Mouse (Mus musculus) CH12.LX (cell line): ENCODE measurements at regions not wholly inside any gene's neighbourhood (a gene's known extent, or its start where the extent isn't known, plus 50 kb on each side); places are given as distances from the start of the nearest gene placed in this dataset.

Experiments
- DNase-seq: peaks from one replicate; pipeline ENCODE4 v3.0.0-alpha.2; 2013; ENCODE audit errors: extremely low read depth
- H3K27ac ChIP-seq: 2 replicates; pipeline ENCODE4 v1.5.1; 2012; ENCODE audit warnings: low read depth, mild to moderate bottlenecking, control low read depth, moderate library complexity; ENCODE audit not compliant: insufficient read depth
- H3K27me3 ChIP-seq: replicated peaks from 2 replicates; pipeline ENCODE3; 2012; ENCODE audit warnings: inconsistent platforms
- H3K36me3 ChIP-seq, 2 experiments: replicated peaks in 1 of 2; 2 replicates each; pipeline versions ENCODE3 to v1.6.1; 2012; ENCODE audit warnings: inconsistent platforms in 1 of 2, low read length in 1 of 2, mild to moderate bottlenecking in 1 of 2, mixed read lengths in 1 of 2, moderate library complexity in 1 of 2; ENCODE audit not compliant: control insufficient read depth in 1 of 2, insufficient read depth in 1 of 2
- H3K4me1 ChIP-seq, 2 experiments: 2 replicates each; pipeline ENCODE4 v1.6.1; 2012; ENCODE audit warnings: inconsistent platforms in 1 of 2, moderate library complexity in 1 of 2; ENCODE audit not compliant: insufficient read depth in 2 of 2, control insufficient read depth in 1 of 2
- H3K4me2 ChIP-seq: 2 replicates; pipeline ENCODE4 v1.6.1; 2012; ENCODE audit warnings: low read depth, mild to moderate bottlenecking, control low read depth; ENCODE audit not compliant: poor library complexity, insufficient read depth, severe bottlenecking
- H3K4me3 ChIP-seq, 3 experiments: fragments of 150-350 bp in 1 of 3; sonication (generic) in 1 of 3; replicated peaks in 1 of 3; 2 replicates each; pipeline versions ENCODE3 to v1.5.1; 2011 to 2012; ENCODE audit warnings: low read depth in 2 of 3, low read length in 2 of 3, mild to moderate bottlenecking in 2 of 3, moderate library complexity in 2 of 3, control low read depth in 1 of 3, improper control_type of control experiment in 1 of 3, inconsistent platforms in 1 of 3, mixed read lengths in 1 of 3; ENCODE audit not compliant: poor library complexity in 1 of 3
- H3K79me2 ChIP-seq: replicated peaks from 2 replicates; pipeline ENCODE4 v1.6.1; 2012; ENCODE audit warnings: mild to moderate bottlenecking, moderate library complexity; ENCODE audit not compliant: control insufficient read depth, poor library complexity, insufficient read depth, severe bottlenecking; ENCODE audit errors: extremely low read depth
- H3K9ac ChIP-seq: 2 replicates; pipeline ENCODE4 v1.6.1; 2012; ENCODE audit warnings: low read depth, mild to moderate bottlenecking, control low read depth, moderate library complexity; ENCODE audit not compliant: insufficient read depth
- H3K9me3 ChIP-seq: replicated peaks from 2 replicates; pipeline ENCODE3; 2012; ENCODE audit warnings: low read length, inconsistent platforms, mixed read lengths
- BHLHE40 ChIP-seq: IDR thresholded peaks from 2 replicates; pipeline ENCODE4 v1.6.1; 2011; ENCODE audit warnings: mild to moderate bottlenecking, low read depth, low read length, improper control_type of control experiment
- CTCF ChIP-seq, 2 experiments: IDR thresholded peaks in 1 of 2; conservative IDR thresholded peaks in 1 of 2; 2 replicates each; pipeline ENCODE4 v1.5.1; 2011 to 2012; ENCODE audit warnings: low read depth in 2 of 2, low read length in 2 of 2, improper control_type of control experiment in 1 of 2, inconsistent platforms in 1 of 2, mild to moderate bottlenecking in 1 of 2, moderate library complexity in 1 of 2
- E2F4 ChIP-seq: IDR thresholded peaks from 2 replicates; pipeline ENCODE4 v1.6.1; 2011; ENCODE audit warnings: low read depth, low read length, improper control_type of control experiment; ENCODE audit not compliant: insufficient replicate concordance
- HCFC1 ChIP-seq: IDR thresholded peaks from 2 replicates; pipeline ENCODE4 v1.6.1; 2012; ENCODE audit warnings: low read depth, mild to moderate bottlenecking, inconsistent platforms, low read length, improper control_type of control experiment
- IRF4 ChIP-seq: IDR thresholded peaks from 2 replicates; pipeline ENCODE4 v1.6.1; 2014; ENCODE audit warnings: low read depth, mild to moderate bottlenecking, inconsistent platforms, low read length, improper control_type of control experiment
- KAT2A ChIP-seq: IDR thresholded peaks from 2 replicates; pipeline ENCODE4 v1.6.1; 2012; ENCODE audit warnings: low read length, improper control_type of control experiment, inconsistent platforms; ENCODE audit not compliant: insufficient replicate concordance
- MXI1 ChIP-seq: IDR thresholded peaks from 2 replicates; pipeline ENCODE4 v1.6.1; 2011; ENCODE audit warnings: mild to moderate bottlenecking, low read depth, low read length, improper control_type of control experiment
- MYC ChIP-seq: IDR thresholded peaks from 2 replicates; pipeline ENCODE4 v1.6.1; 2011; ENCODE audit warnings: low read depth, mild to moderate bottlenecking, improper control_type of control experiment, low read length
- NRF1 ChIP-seq: IDR thresholded peaks from 2 replicates; pipeline ENCODE4 v1.6.1; 2014; ENCODE audit warnings: low read depth, mild to moderate bottlenecking, inconsistent platforms, low read length, improper control_type of control experiment, moderate library complexity
- POLR2AphosphoS2 ChIP-seq: IDR thresholded peaks from 2 replicates; pipeline ENCODE4 v1.6.1; 2011; ENCODE audit warnings: low read depth, low read length, improper control_type of control experiment
- RAD21 ChIP-seq: IDR thresholded peaks from 2 replicates; pipeline ENCODE4 v1.6.1; 2011; ENCODE audit warnings: low read depth, mild to moderate bottlenecking, low read length, improper control_type of control experiment, moderate library complexity
- RCOR1 ChIP-seq: conservative IDR thresholded peaks from 2 replicates; pipeline ENCODE4 v1.6.1; 2012; ENCODE audit warnings: low read depth, mild to moderate bottlenecking, inconsistent platforms, low read length, improper control_type of control experiment
- USF1 ChIP-seq: IDR thresholded peaks from 2 replicates; pipeline ENCODE4 v1.6.1; 2014; ENCODE audit warnings: low read depth, mild to moderate bottlenecking, inconsistent platforms, low read length, improper control_type of control experiment
- USF2 ChIP-seq: conservative IDR thresholded peaks from 2 replicates; pipeline ENCODE4 v1.6.1; 2011; ENCODE audit warnings: low read depth, low read length, improper control_type of control experiment
- ZC3H11A ChIP-seq: IDR thresholded peaks from 2 replicates; pipeline ENCODE4 v1.6.1; 2012; ENCODE audit warnings: low read depth, mild to moderate bottlenecking, inconsistent platforms, low read length, improper control_type of control experiment
- ZKSCAN1 ChIP-seq: IDR thresholded peaks from 2 replicates; pipeline ENCODE4 v1.6.1; 2012; ENCODE audit warnings: low read depth, inconsistent platforms, low read length, improper control_type of control experiment, borderline replicate concordance
- dilution Hi-C: fragments of 300-500 bp; cut with MboI; formaldehyde crosslinking; loops from 2 replicates; pipeline ENCODE4 v1.14.3; 2020; ENCODE audit warnings: low sequenced_read_pairs; ENCODE audit not compliant: extremely low pct_unique_long_range_greater_than_20kb, extremely low pct_ligation_motif_present
- in situ Hi-C: fragments of 300-500 bp; cut with MboI; formaldehyde crosslinking; loops from 3 replicates; pipeline ENCODE4 v1.14.3; 2019; ENCODE audit warnings: low sequenced_read_pairs, low pct_ligation_motif_present, low pct_unique_long_range_greater_than_20kb, mixed read lengths

GRCm38 (mm10) chr3:118062569-118062968, 193.8 kb upstream of the Snx7 start:
- Histone ChIP-seq H3K9me3 (peaks cover 9% of the 10 kb centered on the region), H3K4me3 (no peak overlapping the region), H3K36me3 (no peaks in the 10 kb centered on the region), H3K9ac (no peak overlapping the region)
- dilution Hi-C loops = no loop called here
- in situ Hi-C loops = no loop called here
- TF ChIP-seq HCFC1 (no peak), CTCF (conservative IDR thresholded peaks at IDR 0.05 in 1 of 2, IDR thresholded peaks at IDR 0.05 in 1 of 2; ENCODE audit: low read depth in 2 of 2, low read length in 2 of 2) (no peak), BHLHE40 (no peak), KAT2A (no peak), POLR2AphosphoS2 (no peak), MXI1 (no peak), E2F4 (no peak), NRF1 (no peak), USF1 (no peak), IRF4 (no peak)
- TF ChIP-seq, all 38 proteins: peak for 0
- Histone ChIP-seq H3K27ac (no peak overlapping the region), H3K4me2 (no peak overlapping the region), H3K27me3 (no peaks in the 10 kb centered on the region), H3K79me2 (no peaks in the 10 kb centered on the region), H3K4me1 (no peaks in the 10 kb centered on the region)
- no peak for DNase-seq

DNA sequence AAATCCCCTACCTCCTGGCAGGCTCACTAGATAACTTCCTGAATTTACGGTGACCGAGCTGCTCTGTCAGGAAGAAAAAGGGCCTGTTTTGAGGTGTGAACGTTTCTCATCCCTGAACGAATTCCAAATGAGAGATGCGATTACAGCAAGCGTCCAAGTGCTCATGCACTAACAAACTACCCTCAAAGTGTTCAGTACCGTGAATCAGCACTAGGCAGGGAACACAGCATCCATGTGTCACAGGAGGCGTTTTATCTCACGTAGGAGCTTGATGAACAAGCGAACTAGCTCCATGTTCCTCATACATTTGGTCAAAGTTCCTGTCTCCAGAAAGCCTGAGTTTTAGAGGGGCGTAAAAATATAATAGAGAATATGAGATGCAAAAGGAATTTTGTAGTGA, 178.3 kb upstream of the Snx7 start:
- Histone ChIP-seq H3K9me3 (peaks cover 36% of the 10 kb centered on the region), H3K4me2 (no peak overlapping the region), H3K4me3 (no peak overlapping the region), H3K4me1 (no peaks in the 10 kb centered on the region), H3K27ac (no peak overlapping the region), H3K9ac (no peak overlapping the region), H3K79me2 (no peaks in the 10 kb centered on the region), H3K27me3 (no peaks in the 10 kb centered on the region), H3K36me3 (no peaks in the 10 kb centered on the region)
- in situ Hi-C loops = no loop called here
- DNase-seq = no peak
- dilution Hi-C loops = no loop called here
- no peak for TF ChIP-seq MXI1
- no peak for TF ChIP-seq USF1
- no peak for TF ChIP-seq ZC3H11A
- TF ChIP-seq NRF1 = no peak
- TF ChIP-seq USF2 = no peak
- TF ChIP-seq MYC = no peak
- TF ChIP-seq ZKSCAN1 = no peak

GRCm38 (mm10) chr3:118046536-118046935, 177.8 kb upstream of the Snx7 start:
- no peaks in the 10 kb centered on the region for H3K4me1 ChIP-seq
- no peak for TF ChIP-seq RAD21
- no peak for TF ChIP-seq RCOR1
- H3K36me3 ChIP-seq = no peaks in the 10 kb centered on the region
- H3K4me2 ChIP-seq = no peak overlapping the region
- DNase-seq = no peak
- H3K27ac ChIP-seq = no peak overlapping the region
- in situ Hi-C loops = no loop called here
- H3K4me3 ChIP-seq = no peak overlapping the region
- H3K9ac ChIP-seq = no peak overlapping the region
- dilution Hi-C loops = no loop called here
- H3K79me2 ChIP-seq = no peaks in the 10 kb centered on the region
- H3K9me3 ChIP-seq = peaks cover 34% of the 10 kb centered on the region
- no peaks in the 10 kb centered on the region for H3K27me3 ChIP-seq
